Mouse (Mus musculus): Measurements from ENCODE around the gene Gm11563. TPM values are rescaled to one million over a fixed set of nuclear protein-coding genes. Genes with fewer than 3 reads are reported as not detected.
"Not testable (repeated sequence)": the region's sequence is repeated elsewhere in the genome, so short reads cannot be mapped to it uniquely, and the experiment has no call there.

The Gm11563 gene
- polyA plus RNA-seq, 1 experiment from 2014 or later, result not detected

- Histone ChIP-seq H3K4me2 (replicated peaks; ENCODE audit: low read depth, low read length) (no peak overlapping the region), H3K4me1 (ENCODE audit: insufficient read depth, low read depth, low read length) (no peaks in the 10 kb centered on the region), H3K9me3 (ENCODE audit: low read length) (no peaks in the 10 kb centered on the region), H3K27ac (ENCODE audit: low read length) (no peak overlapping the region), H3K36me3 (ENCODE audit: insufficient read depth, low read length) (no peaks in the 10 kb centered on the region), H3K9ac (replicated peaks; ENCODE audit: low read depth) (no peak overlapping the region), H3K4me3 (ENCODE audit: low read depth, low read length) (no peak overlapping the region), H3K27me3 (replicated peaks; ENCODE audit: insufficient read depth, low read length) (no peaks in the 10 kb centered on the region)
- 46% methylated on average over 5 of the region's 5 CpGs for WGBS
- no peak for ATAC-seq
- DNase-seq (ENCODE audit: low spot score), result no peak
- TF ChIP-seq EP300 (IDR thresholded peaks at IDR 0.05) (no peak), CTCF (IDR thresholded peaks at IDR 0.05) (no peak)
Measured at GRCm38 (mm10) chr11:99657051-99657450, 1.7 kb downstream of the Gm11563 start.

- ATAC-seq, result no peak
- no peaks in the 10 kb centered on the region for H3K4me1 ChIP-seq (ENCODE audit: insufficient read depth, low read depth, low read length)
- no peaks in the 10 kb centered on the region for H3K27me3 ChIP-seq (replicated peaks; ENCODE audit: insufficient read depth, low read length)
- 83% methylated on average over 2 of the region's 2 CpGs for WGBS
- no peak within 1 kb of the TSS for H3K9ac ChIP-seq (replicated peaks; ENCODE audit: low read depth)
- H3K9me3 ChIP-seq (ENCODE audit: low read length), result no peaks in the 10 kb centered on the region
- H3K36me3 ChIP-seq (ENCODE audit: insufficient read depth, low read length), result no peaks in the 10 kb centered on the region
- H3K27ac ChIP-seq (ENCODE audit: low read length), result no peak within 1 kb of the TSS
- no peak within 1 kb of the TSS for H3K4me3 ChIP-seq (ENCODE audit: low read depth, low read length)
- H3K4me2 ChIP-seq (replicated peaks; ENCODE audit: low read depth, low read length), result no peak within 1 kb of the TSS
- no peak for DNase-seq (ENCODE audit: low spot score)
- TF ChIP-seq CTCF (IDR thresholded peaks at IDR 0.05) (no peak), EP300 (IDR thresholded peaks at IDR 0.05) (no peak)
Measured at GRCm38 (mm10) chr11:99650136-99650535, 8.6 kb downstream of the Gm11563 start, which contains the start of gene Gm11555. TSS of gene Gm11555 (minus strand) at chr11:99650236.

- H3K4me2 ChIP-seq (replicated peaks; ENCODE audit: low read depth, low read length), result no peak overlapping the region
- WGBS, result 84% methylated on average over 15 of the region's 15 CpGs
- H3K9me3 ChIP-seq (ENCODE audit: low read length), result no peaks in the 10 kb centered on the region
- H3K27me3 ChIP-seq (replicated peaks; ENCODE audit: insufficient read depth, low read length), result no peaks in the 10 kb centered on the region
- DNase-seq (ENCODE audit: low spot score) (no peak), ATAC-seq (no peak)
- H3K4me1 ChIP-seq (ENCODE audit: insufficient read depth, low read depth, low read length), result no peaks in the 10 kb centered on the region
- no peak for TF ChIP-seq EP300 (IDR thresholded peaks at IDR 0.05)
- TF ChIP-seq CTCF (IDR thresholded peaks at IDR 0.05), result no peak
- H3K4me3 ChIP-seq (ENCODE audit: low read depth, low read length), result no peak overlapping the region
- no peaks in the 10 kb centered on the region for H3K36me3 ChIP-seq (ENCODE audit: insufficient read depth, low read length)
- no peak overlapping the region for H3K27ac ChIP-seq (ENCODE audit: low read length)
- H3K9ac ChIP-seq (replicated peaks; ENCODE audit: low read depth), result no peak overlapping the region
Measured at GRCm38 (mm10) chr11:99646444-99646843, 12.3 kb downstream of the Gm11563 start.

GRCm38 (mm10) chr11:99644351-99644750 is 14.4 kb downstream of the Gm11563 start:
- Histone ChIP-seq H3K4me2 (replicated peaks; ENCODE audit: low read depth, low read length) (no peak overlapping the region), H3K27ac (ENCODE audit: low read length) (no peak overlapping the region), H3K4me3 (ENCODE audit: low read depth, low read length) (no peak overlapping the region), H3K9ac (replicated peaks; ENCODE audit: low read depth) (no peak overlapping the region), H3K36me3 (ENCODE audit: insufficient read depth, low read length) (no peaks in the 10 kb centered on the region), H3K4me1 (ENCODE audit: insufficient read depth, low read depth, low read length) (no peaks in the 10 kb centered on the region), H3K27me3 (replicated peaks; ENCODE audit: insufficient read depth, low read length) (no peaks in the 10 kb centered on the region), H3K9me3 (ENCODE audit: low read length) (no peaks in the 10 kb centered on the region)
- ATAC-seq (no peak), DNase-seq (ENCODE audit: low spot score) (no peak)
- TF ChIP-seq CTCF (IDR thresholded peaks at IDR 0.05) (no peak), EP300 (IDR thresholded peaks at IDR 0.05) (no peak)
- WGBS, result 73% methylated on average over 3 of the region's 3 CpGs

GRCm38 (mm10) chr11:99643635-99644139 is 15.1 kb downstream of the Gm11563 start, which contains the start of gene Krtap4-7:
TSS of gene Krtap4-7 (minus strand) at chr11:99644089.
- ATAC-seq; DNase-seq (ENCODE audit: low spot score): not testable (repeated sequence)
- 70% methylated on average over 9 of the region's 9 CpGs for WGBS

GRCm38 (mm10) chr11:99640926-99641325 is 17.8 kb downstream of the Gm11563 start:
- Histone ChIP-seq H3K9me3 (ENCODE audit: low read length) (no peaks in the 10 kb centered on the region), H3K27ac (ENCODE audit: low read length) (no peak overlapping the region), H3K27me3 (replicated peaks; ENCODE audit: insufficient read depth, low read length) (no peaks in the 10 kb centered on the region), H3K4me1 (ENCODE audit: insufficient read depth, low read depth, low read length) (no peaks in the 10 kb centered on the region), H3K36me3 (ENCODE audit: insufficient read depth, low read length) (no peaks in the 10 kb centered on the region), H3K4me2 (replicated peaks; ENCODE audit: low read depth, low read length) (no peak overlapping the region), H3K4me3 (ENCODE audit: low read depth, low read length) (no peak overlapping the region), H3K9ac (replicated peaks; ENCODE audit: low read depth) (no peak overlapping the region)
- DNase-seq (ENCODE audit: low spot score) (no peak), ATAC-seq (no peak)
- no peak for TF ChIP-seq CTCF (IDR thresholded peaks at IDR 0.05)
- no peak for TF ChIP-seq EP300 (IDR thresholded peaks at IDR 0.05)
- 19% methylated on average over 1 of the region's 1 CpGs for WGBS

More at GRCm38 (mm10) chr11:99643635-99644139, 15.1 kb downstream of the Gm11563 start, which contains the start of gene Krtap4-7:
- H3K27me3 ChIP-seq (replicated peaks; ENCODE audit: insufficient read depth, low read length); H3K27ac ChIP-seq (ENCODE audit: low read length); H3K36me3 ChIP-seq (ENCODE audit: insufficient read depth, low read length); H3K9ac ChIP-seq (replicated peaks; ENCODE audit: low read depth); H3K9me3 ChIP-seq (ENCODE audit: low read length); H3K4me1 ChIP-seq (ENCODE audit: insufficient read depth, low read depth, low read length); H3K4me2 ChIP-seq (replicated peaks; ENCODE audit: low read depth, low read length); H3K4me3 ChIP-seq (ENCODE audit: low read depth, low read length): not testable (repeated sequence)

GRCm38 (mm10) chr11:99637086-99637485 is 21.7 kb downstream of the Gm11563 start:
- Histone ChIP-seq H3K27me3 (replicated peaks; ENCODE audit: insufficient read depth, low read length) (no peaks in the 10 kb centered on the region), H3K27ac (ENCODE audit: low read length) (no peak overlapping the region), H3K4me1 (ENCODE audit: insufficient read depth, low read depth, low read length) (no peaks in the 10 kb centered on the region), H3K9me3 (ENCODE audit: low read length) (no peaks in the 10 kb centered on the region), H3K4me3 (ENCODE audit: low read depth, low read length) (no peak overlapping the region), H3K36me3 (ENCODE audit: insufficient read depth, low read length) (no peaks in the 10 kb centered on the region), H3K9ac (replicated peaks; ENCODE audit: low read depth) (no peak overlapping the region), H3K4me2 (replicated peaks; ENCODE audit: low read depth, low read length) (no peak overlapping the region)
- WGBS, result 45% methylated on average over 1 of the region's 1 CpGs
- TF ChIP-seq CTCF (IDR thresholded peaks at IDR 0.05) (no peak), EP300 (IDR thresholded peaks at IDR 0.05) (no peak)
- no peak for ATAC-seq
- no peak for DNase-seq (ENCODE audit: low spot score)
